Mouse (Mus musculus) lung, postnatal 0 days (tissue): ENCODE measurements around the gene Tnfrsf11a. TPM values are rescaled to one million over a fixed set of nuclear protein-coding genes. Genes with fewer than 3 reads are reported as not detected.

Source experiments
- ATAC-seq: fragments of 200-750 bp; cut with Nextera tagmentation; 2 replicates; pipeline ENCODE4 v1.8.0; 2017; ENCODE audit warnings: moderate library complexity
- DNase-seq: peaks from one replicate; pipeline ENCODE4 v3.0.0-alpha.2; 2016; ENCODE audit warnings: low spot score
- H3K27ac ChIP-seq: fragments of 300-500 bp; sonication (generic); 2 replicates; pipeline ENCODE4 v1.5.1; 2014; ENCODE audit warnings: antibody characterized with exemption, mild to moderate bottlenecking, low read length, mixed read lengths
- H3K27me3 ChIP-seq: fragments of 300-500 bp; sonication (generic); replicated peaks from 2 replicates; pipeline ENCODE4 v1.6.1; 2014; ENCODE audit warnings: low read length, mixed read lengths; ENCODE audit not compliant: insufficient read depth
- H3K36me3 ChIP-seq: fragments of 300-500 bp; sonication (generic); 2 replicates; pipeline ENCODE4 v1.6.1; 2014; ENCODE audit warnings: low read length, mixed read lengths; ENCODE audit not compliant: insufficient read depth
- H3K4me1 ChIP-seq: fragments of 300-500 bp; sonication (generic); 2 replicates; pipeline ENCODE4 v1.6.1; 2014; ENCODE audit warnings: antibody characterized with exemption, low read depth, low read length, mixed read lengths; ENCODE audit not compliant: insufficient read depth
- H3K4me2 ChIP-seq: fragments of 300-500 bp; sonication (generic); replicated peaks from 2 replicates; pipeline ENCODE4 v1.6.1; 2014; ENCODE audit warnings: low read depth, mild to moderate bottlenecking, low read length, moderate library complexity, mixed read lengths
- H3K4me3 ChIP-seq: fragments of 300-500 bp; sonication (generic); 2 replicates; pipeline ENCODE4 v1.5.1; 2014; ENCODE audit warnings: low read depth, low read length
- H3K9ac ChIP-seq: fragments of 300-500 bp; sonication (generic); replicated peaks from 2 replicates; pipeline ENCODE4 v1.6.1; 2014; ENCODE audit warnings: low read depth, mild to moderate bottlenecking
- H3K9me3 ChIP-seq: fragments of 300-500 bp; sonication (generic); 2 replicates; pipeline ENCODE4 v1.6.1; 2016; ENCODE audit warnings: low read length, mixed read lengths
- CTCF ChIP-seq: IDR thresholded peaks from 2 replicates; pipeline ENCODE4 v1.5.1; 2016; ENCODE audit warnings: antibody characterized with exemption, mild to moderate bottlenecking
- EP300 ChIP-seq: IDR thresholded peaks from 2 replicates; pipeline ENCODE4 v1.6.1; 2016; ENCODE audit warnings: antibody characterized with exemption, mild to moderate bottlenecking, control low read depth
- WGBS: fragments of 180-500 bp; shearing (Covaris S2); extraction: QIAGEN DNeasy Blood & Tissue Kit; methylation state at CpG from one replicate; pipeline ENCODE4 v1.1.7; 2014; 5-methylcytosine and 5-hydroxymethylcytosine counted together
- polyA plus RNA-seq: library from polyadenylated mRNA; unstranded; fragments of >200 nt; fragmentation: Nextera tagmentation; extraction: Ambion mirVana; gene quantifications from 2 replicates; pipeline ENCODE4 v1.2.1, GENCODE M21; 2015

Tnfrsf11a gene
- polyA plus RNA-seq, 1 experiment from 2014 or later: 2.2 TPM

- TF ChIP-seq CTCF: no peak
- no peak for TF ChIP-seq EP300
- H3K4me3 ChIP-seq: no peak overlapping the region
- no peaks in the 10 kb centered on the region for H3K36me3 ChIP-seq
- no peaks in the 10 kb centered on the region for H3K9me3 ChIP-seq
- no peaks in the 10 kb centered on the region; the same call in 1 of the 2 replicates for H3K4me1 ChIP-seq
- H3K27ac ChIP-seq: no peak overlapping the region
- DNase-seq: no peak
- WGBS: 82% methylated on average over 2 of the region's 2 CpGs
- no peaks in the 10 kb centered on the region; the same call in 1 of the 2 replicates for H3K27me3 ChIP-seq
- no peak overlapping the region for H3K9ac ChIP-seq
- no peak for ATAC-seq
- H3K4me2 ChIP-seq: no peak overlapping the region
Observed at GRCm38 (mm10) chr1:105846431-105846830, 65.9 kb downstream of the Tnfrsf11a start.

DNA sequence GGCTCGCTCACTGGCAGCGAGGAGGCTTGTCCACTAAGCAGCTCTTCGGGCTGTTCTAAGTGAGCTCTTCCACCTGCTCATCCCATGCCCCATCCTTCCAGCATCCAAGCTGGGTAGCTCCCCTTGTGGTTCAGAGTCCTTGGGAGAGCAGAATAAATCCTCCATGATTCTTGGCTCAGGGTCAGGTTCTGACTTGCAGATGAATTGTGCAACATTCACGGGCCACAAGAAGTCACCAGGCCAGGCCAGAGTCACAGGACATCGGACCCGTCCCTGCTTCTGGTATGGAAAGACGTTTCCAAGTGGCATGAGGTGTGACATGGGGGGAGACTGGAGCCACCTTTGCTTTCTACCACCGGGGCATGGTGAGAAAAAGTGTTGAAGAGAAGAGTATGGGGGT is 68.3 kb downstream of the Tnfrsf11a start:
- H3K9ac ChIP-seq: no peak overlapping the region
- no peak overlapping the region for H3K27ac ChIP-seq
- H3K9me3 ChIP-seq: no peaks in the 10 kb centered on the region
- no peaks in the 10 kb centered on the region; the same call in 1 of the 2 replicates for H3K27me3 ChIP-seq
- TF ChIP-seq CTCF (no peak), EP300 (no peak)
- ATAC-seq (no peak), DNase-seq (no peak)
- WGBS: 78% methylated on average over 8 of the region's 8 CpGs
- H3K4me3 ChIP-seq: no peak overlapping the region
- no peak overlapping the region for H3K4me2 ChIP-seq
- no peaks in the 10 kb centered on the region for H3K36me3 ChIP-seq
- H3K4me1 ChIP-seq: no peaks in the 10 kb centered on the region

GRCm38 (mm10) chr1:105851341-105851740 is 70.8 kb downstream of the Tnfrsf11a start:
- 72% methylated on average over 2 of the region's 2 CpGs for WGBS
- Histone ChIP-seq H3K9me3 (no peaks in the 10 kb centered on the region), H3K36me3 (no peaks in the 10 kb centered on the region), H3K4me2 (no peak overlapping the region), H3K27ac (no peak overlapping the region), H3K4me3 (no peak overlapping the region), H3K4me1 (no peaks in the 10 kb centered on the region), H3K9ac (no peak overlapping the region), H3K27me3 (no peaks in the 10 kb centered on the region)
- TF ChIP-seq EP300: no peak
- TF ChIP-seq CTCF: no peak
- no peak for DNase-seq
- no peak for ATAC-seq

DNA sequence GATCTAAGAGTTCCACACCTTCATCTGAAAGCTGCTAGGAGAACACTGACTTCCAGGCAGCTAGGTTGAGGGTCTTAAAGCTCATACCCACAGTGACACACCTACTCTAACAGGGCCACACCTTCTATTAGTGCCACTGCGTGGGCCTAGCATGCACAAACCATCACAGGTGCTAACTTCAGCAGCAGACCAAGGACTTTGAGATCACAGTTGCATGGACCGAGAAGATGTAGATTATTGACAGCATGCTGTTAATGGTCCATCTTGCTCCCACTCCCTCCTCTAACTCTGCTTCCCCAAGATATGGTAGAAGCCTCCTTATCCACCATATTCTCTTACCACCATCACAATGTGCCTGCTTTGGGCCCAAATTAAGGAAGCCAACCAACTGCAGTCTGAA is 79.2 kb downstream of the Tnfrsf11a start:
- 75% methylated on average over 2 of the region's 2 CpGs for WGBS
- H3K4me1 ChIP-seq: no peaks in the 10 kb centered on the region
- H3K27ac ChIP-seq: no peak overlapping the region
- DNase-seq: no peak
- H3K4me2 ChIP-seq: no peak overlapping the region
- no peaks in the 10 kb centered on the region for H3K36me3 ChIP-seq
- no peaks in the 10 kb centered on the region for H3K27me3 ChIP-seq
- TF ChIP-seq CTCF: no peak
- no peak for TF ChIP-seq EP300
- no peak overlapping the region for H3K4me3 ChIP-seq
- no peaks in the 10 kb centered on the region for H3K9me3 ChIP-seq
- no peak overlapping the region for H3K9ac ChIP-seq
- no peak for ATAC-seq

DNA sequence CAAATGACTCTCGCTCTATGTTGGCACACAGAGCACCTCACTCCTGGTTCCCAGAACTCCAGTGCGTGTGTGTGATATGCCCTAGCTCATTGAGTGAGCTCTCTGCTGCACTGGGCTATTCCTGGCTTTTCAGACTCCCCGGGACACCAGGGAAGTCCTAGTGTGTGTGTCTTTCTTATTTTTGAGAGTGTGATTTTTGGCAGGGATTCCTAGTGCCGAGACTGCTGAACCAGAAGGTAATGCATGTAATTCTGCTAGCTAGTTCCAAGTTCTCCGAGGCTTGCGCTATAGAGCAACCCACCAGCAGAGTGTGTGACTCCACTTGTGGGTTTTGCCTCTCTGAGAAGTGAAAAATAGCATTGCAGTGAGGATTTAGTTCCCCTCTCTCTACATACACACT is 96.1 kb downstream of the Tnfrsf11a start:
- no peak overlapping the region for H3K4me2 ChIP-seq
- no peak overlapping the region for H3K4me3 ChIP-seq
- TF ChIP-seq EP300: no peak
- TF ChIP-seq CTCF: no peak
- 60% methylated on average over 6 of the region's 6 CpGs for WGBS
- no peaks in the 10 kb centered on the region for H3K27me3 ChIP-seq
- ATAC-seq: no peak
- H3K27ac ChIP-seq: no peak overlapping the region
- no peaks in the 10 kb centered on the region for H3K4me1 ChIP-seq
- H3K9me3 ChIP-seq: no peaks in the 10 kb centered on the region
- H3K36me3 ChIP-seq: no peaks in the 10 kb centered on the region
- DNase-seq: no peak
- H3K9ac ChIP-seq: no peak overlapping the region

GRCm38 (mm10) chr1:105877808-105878207 is 97.3 kb downstream of the Tnfrsf11a start:
- no peaks in the 10 kb centered on the region for H3K27me3 ChIP-seq
- 77% methylated on average over 5 of the region's 5 CpGs for WGBS
- H3K9me3 ChIP-seq: no peaks in the 10 kb centered on the region
- H3K4me1 ChIP-seq: no peaks in the 10 kb centered on the region
- DNase-seq: no peak
- no peaks in the 10 kb centered on the region for H3K36me3 ChIP-seq
- ATAC-seq: no peak
- no peak overlapping the region for H3K27ac ChIP-seq
- H3K9ac ChIP-seq: no peak overlapping the region
- no peak overlapping the region for H3K4me3 ChIP-seq
- TF ChIP-seq EP300: no peak
- no peak overlapping the region for H3K4me2 ChIP-seq

DNA sequence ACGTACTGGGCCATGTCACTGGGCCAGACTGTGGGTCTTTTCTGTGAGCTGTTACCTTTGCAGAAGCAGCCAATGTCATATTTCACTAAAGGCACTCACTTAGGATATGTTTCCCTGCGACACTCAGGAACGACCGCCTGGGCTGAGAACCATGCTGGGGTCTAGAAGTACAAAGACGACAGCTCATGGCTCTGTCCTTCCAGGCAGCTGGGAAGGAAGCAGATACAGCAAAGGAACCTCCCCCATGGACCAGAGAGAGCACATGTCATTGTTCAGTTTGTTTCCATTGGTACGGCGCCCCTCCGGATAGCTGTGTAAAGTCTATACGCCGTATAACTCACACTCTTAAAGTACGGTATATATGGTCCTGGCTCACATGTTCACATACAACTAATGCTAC is 97.9 kb downstream of the Tnfrsf11a start:
- ATAC-seq: no peak
- H3K27ac ChIP-seq: no peak overlapping the region
- no peak for DNase-seq
- no peak overlapping the region for H3K4me2 ChIP-seq
- TF ChIP-seq EP300 (no peak), CTCF (no peak)
- WGBS: 86% methylated on average over 11 of the region's 11 CpGs
- no peak overlapping the region for H3K4me3 ChIP-seq
- H3K27me3 ChIP-seq: no peaks in the 10 kb centered on the region
- no peaks in the 10 kb centered on the region for H3K4me1 ChIP-seq
- H3K9me3 ChIP-seq: no peaks in the 10 kb centered on the region
- H3K9ac ChIP-seq: no peak overlapping the region
- H3K36me3 ChIP-seq: no peaks in the 10 kb centered on the region
